Mouse (Mus musculus) mouse embryonic stem cell (cell line): ENCODE data around the gene D16Ertd472e.
"Not testable (repeated sequence)": the region's sequence is repeated elsewhere in the genome, so short reads cannot be mapped to it uniquely, and the experiment has no call there.

Experiments used
- in situ Hi-C, 2 experiments: fragments of 300-500 bp; cut with MboI; formaldehyde crosslinking; loops; 1 replicate in 1 of 2; 3 replicates in 1 of 2; pipeline ENCODE4 v1.14.3; 2019 to 2020; ENCODE audit warnings: low sequenced_read_pairs in 2 of 2, low pct_unique_long_range_greater_than_20kb in 1 of 2, mixed read lengths in 1 of 2; ENCODE audit not compliant: unreplicated experiment in 1 of 2

Gene D16Ertd472e

DNA sequence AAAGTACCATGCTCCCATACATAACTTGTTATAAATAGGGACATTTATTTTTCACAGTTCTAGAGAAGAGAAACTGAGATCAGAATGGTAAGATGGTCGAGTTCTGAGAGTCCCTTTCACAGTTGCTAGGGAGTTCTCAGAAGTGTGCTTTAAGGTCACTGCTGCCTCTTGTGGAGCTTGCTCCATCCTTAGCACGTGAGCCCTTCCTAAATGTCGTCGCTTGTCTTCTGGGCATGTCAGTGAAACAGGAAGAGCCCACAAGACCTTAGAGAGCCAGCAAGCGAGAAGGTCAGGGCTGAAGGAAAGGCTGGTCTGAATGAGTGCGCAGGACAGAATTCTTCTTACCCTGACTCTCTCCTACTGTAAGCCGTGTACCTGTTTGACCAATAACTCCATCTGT, 57.8 kb downstream of the D16Ertd472e start:
- in situ Hi-C loops, result no loop called here

DNA sequence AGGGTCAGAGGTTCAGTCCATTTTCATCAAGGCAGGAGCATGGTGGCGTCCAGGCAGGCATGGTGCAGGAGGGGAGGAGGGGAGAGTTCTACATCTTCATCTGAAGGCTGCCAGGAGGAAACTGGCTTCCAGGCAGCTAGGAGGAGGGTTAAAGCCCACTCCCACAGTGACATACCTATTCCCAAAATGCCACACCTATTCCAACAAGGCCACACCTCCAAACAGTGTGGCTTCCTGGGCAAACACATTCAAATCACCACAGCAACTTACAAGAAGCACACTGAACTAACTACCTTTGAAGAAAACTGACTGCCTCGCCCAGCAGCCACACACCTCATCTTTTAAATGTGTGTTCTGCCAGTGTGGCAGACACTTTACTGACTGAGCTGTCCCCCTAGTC, 59.3 kb downstream of the D16Ertd472e start:
- in situ Hi-C loops, result no loop called here

DNA sequence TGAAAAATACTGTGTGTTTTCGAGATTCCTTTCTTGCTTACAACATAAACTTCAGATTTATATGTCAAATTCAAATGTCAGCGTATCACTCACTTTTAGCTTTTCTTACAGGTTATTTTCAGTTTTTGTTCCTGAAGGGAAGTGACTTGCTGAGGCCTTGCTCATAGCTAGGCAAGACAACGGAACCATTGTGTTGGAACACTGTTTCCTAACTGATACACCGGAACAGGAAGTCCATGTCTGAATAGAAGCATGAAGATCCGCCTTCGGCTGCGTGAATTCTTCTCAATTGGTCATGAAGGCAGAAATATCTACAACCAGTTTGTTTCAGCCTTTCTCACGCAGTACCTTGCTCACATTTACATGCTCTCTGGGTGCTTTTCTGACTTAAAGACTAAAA, 65.0 kb downstream of the D16Ertd472e start:
- in situ Hi-C loops, result no loop called here

DNA sequence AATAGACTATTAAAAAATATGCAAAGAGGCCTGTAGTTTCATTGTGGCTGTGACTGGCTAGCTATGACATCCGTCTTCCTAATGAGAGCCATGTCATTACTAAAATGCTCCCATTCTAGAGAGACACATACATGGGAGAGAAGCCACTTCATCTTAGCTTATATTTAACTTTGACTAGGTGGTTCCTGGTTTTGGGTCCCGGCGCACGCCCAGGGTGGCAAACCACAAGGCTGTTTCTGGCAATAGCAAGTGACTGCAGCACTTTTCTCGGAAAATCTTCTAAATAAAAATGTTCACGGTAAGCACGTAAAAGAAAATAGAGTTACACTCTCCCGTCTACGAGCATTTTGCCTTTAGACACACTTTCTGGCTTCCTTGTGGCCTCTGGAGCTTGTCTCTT, 74.0 kb downstream of the D16Ertd472e start:
- in situ Hi-C loops, result no loop called here

DNA sequence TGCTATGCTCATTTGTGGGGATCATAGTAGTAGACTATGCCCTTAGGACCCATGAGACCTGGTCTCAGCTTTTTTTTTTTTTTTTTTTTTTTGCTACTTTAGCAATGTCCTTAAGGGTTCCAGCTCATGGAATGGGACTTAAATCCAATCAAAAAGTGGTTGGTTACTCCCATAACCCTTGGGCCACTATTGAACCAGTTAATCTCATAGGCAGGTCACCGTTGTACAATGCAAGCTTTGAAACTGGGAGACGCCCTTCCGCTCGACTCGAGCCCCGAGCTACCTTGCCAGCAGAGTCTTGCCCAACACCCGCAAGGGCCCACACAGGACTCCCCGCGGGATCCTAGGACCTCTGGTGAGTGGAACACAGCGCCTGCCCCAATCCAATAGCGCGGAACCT, 83.8 kb downstream of the D16Ertd472e start:
- in situ Hi-C loops, result not testable (repeated sequence)

DNA sequence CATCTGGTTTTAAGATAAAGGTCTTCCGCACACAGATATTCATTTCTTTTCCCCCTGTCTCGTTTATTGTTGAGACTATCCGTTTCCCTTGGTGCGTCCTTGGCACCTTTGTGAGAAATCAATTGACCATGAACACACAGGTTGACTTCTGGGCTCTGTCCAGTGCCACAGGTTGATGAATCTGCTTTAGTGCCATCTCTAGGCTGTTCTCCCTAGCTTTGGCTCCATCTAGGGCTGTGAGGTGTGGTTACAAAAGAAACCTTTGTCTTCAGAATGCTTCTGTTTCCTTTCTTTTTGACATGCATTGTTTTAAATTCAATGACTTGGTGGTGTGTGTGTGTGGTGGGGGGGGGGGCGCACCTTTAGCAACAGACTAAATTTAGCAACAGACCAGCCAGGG, 85.7 kb downstream of the D16Ertd472e start:
- in situ Hi-C loops, result no loop called here
